Mouse (Mus musculus) liver, postnatal 0 days (tissue): ENCODE measurements around the gene Gsto1. TPM values are rescaled to one million over a fixed set of nuclear protein-coding genes. Genes with fewer than 3 reads are reported as not detected.
A peak's percentile ranks its signal among the peaks of the same experiment; 100 is the strongest.

Source experiments
- ATAC-seq: fragments of 200-750 bp; cut with Nextera tagmentation; 2 replicates; pipeline ENCODE4 v1.8.0; 2017; ENCODE audit warnings: mild to moderate bottlenecking, moderate library complexity
- DNase-seq: peaks from one replicate; pipeline ENCODE4 v3.0.0-alpha.2; 2016
- H3K27ac ChIP-seq: fragments of 300-500 bp; sonication (generic); 2 replicates; pipeline ENCODE4 v1.5.1; 2014; ENCODE audit warnings: antibody characterized with exemption, moderate library complexity, mild to moderate bottlenecking, low read depth
- H3K27me3 ChIP-seq: fragments of 300-500 bp; sonication (generic); 2 replicates; pipeline ENCODE4 v1.6.1; 2014; ENCODE audit warnings: low read length, control low read depth, mixed read lengths; ENCODE audit not compliant: insufficient read depth
- H3K36me3 ChIP-seq: fragments of 300-500 bp; sonication (generic); replicated peaks from 2 replicates; pipeline ENCODE4 v1.6.1; 2014; ENCODE audit warnings: mild to moderate bottlenecking, control low read depth, low read length, moderate library complexity, mixed read lengths; ENCODE audit not compliant: insufficient read depth
- H3K4me1 ChIP-seq: fragments of 300-500 bp; sonication (generic); 2 replicates; pipeline ENCODE4 v1.6.1; 2014; ENCODE audit warnings: antibody characterized with exemption, mild to moderate bottlenecking, control low read depth; ENCODE audit not compliant: insufficient read depth
- H3K4me2 ChIP-seq: fragments of 300-500 bp; sonication (generic); 2 replicates; pipeline ENCODE4 v1.6.1; 2014; ENCODE audit warnings: low read depth, mild to moderate bottlenecking, low read length, moderate library complexity, mixed read lengths
- H3K4me3 ChIP-seq: fragments of 300-500 bp; sonication (generic); 2 replicates; pipeline ENCODE4 v1.5.1; 2014; ENCODE audit warnings: low read depth, low read length
- H3K9ac ChIP-seq: fragments of 300-500 bp; sonication (generic); replicated peaks from 2 replicates; pipeline ENCODE4 v1.6.1; 2014; ENCODE audit warnings: mild to moderate bottlenecking, moderate library complexity
- H3K9me3 ChIP-seq: fragments of 300-500 bp; sonication (generic); 2 replicates; pipeline ENCODE4 v1.6.1; 2016; ENCODE audit warnings: mild to moderate bottlenecking, control low read depth, low read length, mixed read lengths
- CTCF ChIP-seq: sonication (generic); IDR thresholded peaks from 2 replicates; pipeline ENCODE4 v1.5.1; 2016; ENCODE audit warnings: antibody characterized with exemption, low read depth
- EP300 ChIP-seq: IDR thresholded peaks from 2 replicates; pipeline ENCODE4 v1.6.1; 2016; ENCODE audit warnings: antibody characterized with exemption, low read depth, mild to moderate bottlenecking
- WGBS: fragments of 180-500 bp; shearing (Covaris S2); extraction: QIAGEN DNeasy Blood & Tissue Kit; methylation state at CpG from one replicate; pipeline ENCODE4 v1.1.7; 2014; ENCODE audit not compliant: insufficient replicate concordance; 5-methylcytosine and 5-hydroxymethylcytosine counted together
- polyA plus RNA-seq: library from polyadenylated mRNA; unstranded; fragments of >200 nt; fragmentation: Nextera tagmentation; extraction: Ambion mirVana; gene quantifications from 2 replicates; pipeline ENCODE4 v1.2.1, GENCODE M21; 2015

Gsto1 gene
- polyA plus RNA-seq, 1 experiment from 2014 or later = 151 TPM

GRCm38 (mm10) chr19:47864721-47865120, 10.0 kb downstream of the Gsto1 start:
- 82% methylated on average over 7 of the region's 7 CpGs for WGBS
- TF ChIP-seq CTCF = no peak
- no peak for TF ChIP-seq EP300
- Histone ChIP-seq H3K27ac (no peak overlapping the region), H3K4me3 (peak overlapping the region; percentile 55), H3K9me3 (no peaks in the 10 kb centered on the region), H3K4me1 (peaks cover 7% of the 10 kb centered on the region), H3K27me3 (no peaks in the 10 kb centered on the region), H3K4me2 (peak overlapping the region; percentile 97), H3K9ac (no peak overlapping the region), H3K36me3 (peaks cover 17% of the 10 kb centered on the region)
- ATAC-seq (no peak), DNase-seq (no peak)

- Histone ChIP-seq H3K27me3 (no peaks in the 10 kb centered on the region), H3K9me3 (no peaks in the 10 kb centered on the region), H3K4me3 (peak within 1 kb of the TSS; percentile 55), H3K9ac (peak within 1 kb of the TSS; percentile 67), H3K36me3 (peaks cover 13% of the 10 kb centered on the region; the same call in 1 of the 2 replicates), H3K4me1 (peaks cover 7% of the 10 kb centered on the region), H3K27ac (peak within 1 kb of the TSS; percentile 68), H3K4me2 (peak within 1 kb of the TSS; percentile 97)
- peak; percentile 100 for ATAC-seq
- DNase-seq = peak; percentile 93
- TF ChIP-seq CTCF (peak; percentile 64), EP300 (peak; percentile 52; the same call in 1 of the 2 replicates)
- WGBS = 1% methylated on average over 49 of the region's 49 CpGs
These were observed 10.7 kb downstream of the Gsto1 start, which contains the start of gene Gsto2 for GRCm38 (mm10) chr19:47865353-47865947. Gsto2 (plus strand) TSS chr19:47865534.

GRCm38 (mm10) chr19:47867628-47868175, 12.9 kb downstream of the Gsto1 start:
- WGBS = 49% methylated on average over 4 of the region's 4 CpGs
- Histone ChIP-seq H3K4me1 (peaks cover 7% of the 10 kb centered on the region), H3K4me3 (no peak overlapping the region), H3K27me3 (no peaks in the 10 kb centered on the region), H3K9me3 (no peaks in the 10 kb centered on the region), H3K36me3 (peaks cover 9% of the 10 kb centered on the region; the same call in 1 of the 2 replicates), H3K4me2 (no peak overlapping the region), H3K9ac (no peak overlapping the region), H3K27ac (no peak overlapping the region)
- no peak for ATAC-seq
- DNase-seq = no peak
- TF ChIP-seq CTCF = no peak
- no peak for TF ChIP-seq EP300

- H3K27ac ChIP-seq = no peak overlapping the region
- H3K27me3 ChIP-seq = no peaks in the 10 kb centered on the region
- no peak overlapping the region for H3K4me3 ChIP-seq
- peaks cover 7% of the 10 kb centered on the region for H3K4me1 ChIP-seq
- no peak for ATAC-seq
- TF ChIP-seq CTCF (no peak), EP300 (no peak)
- H3K36me3 ChIP-seq = 0 out of 2 replicates have a peak, but pooled peaks cover 2% of the 10 kb centered on the region
- H3K4me2 ChIP-seq = no peak overlapping the region
- H3K9ac ChIP-seq = no peak overlapping the region
- WGBS = 60% methylated on average over 4 of the region's 4 CpGs
- no peaks in the 10 kb centered on the region for H3K9me3 ChIP-seq
- DNase-seq = no peak
These were observed 14.2 kb downstream of the Gsto1 start for GRCm38 (mm10) chr19:47868951-47869350.

- Histone ChIP-seq H3K36me3 (no peaks in the 10 kb centered on the region), H3K4me2 (no peak overlapping the region), H3K4me1 (peaks cover 7% of the 10 kb centered on the region), H3K27ac (no peak overlapping the region), H3K4me3 (no peak overlapping the region), H3K9me3 (no peaks in the 10 kb centered on the region), H3K9ac (no peak overlapping the region), H3K27me3 (no peaks in the 10 kb centered on the region)
- 49% methylated on average over 3 of the region's 3 CpGs for WGBS
- DNase-seq (no peak), ATAC-seq (no peak)
- TF ChIP-seq EP300 (no peak), CTCF (no peak)
These were observed 14.7 kb downstream of the Gsto1 start for GRCm38 (mm10) chr19:47869516-47869915.

- no peak overlapping the region for H3K9ac ChIP-seq
- H3K27ac ChIP-seq = no peak overlapping the region
- H3K4me3 ChIP-seq = no peak overlapping the region
- no peak overlapping the region for H3K4me2 ChIP-seq
- no peaks in the 10 kb centered on the region for H3K9me3 ChIP-seq
- no peaks in the 10 kb centered on the region for H3K27me3 ChIP-seq
- ATAC-seq (no peak), DNase-seq (no peak)
- no peaks in the 10 kb centered on the region for H3K36me3 ChIP-seq
- 65% methylated on average over 7 of the region's 7 CpGs for WGBS
- H3K4me1 ChIP-seq = peaks cover 2% of the 10 kb centered on the region
- TF ChIP-seq CTCF = no peak
- no peak for TF ChIP-seq EP300
These were observed 15.4 kb downstream of the Gsto1 start for GRCm38 (mm10) chr19:47870102-47870666.
